Mouse (Mus musculus) embryonic facial prominence, embryonic 11.5 days (tissue): Measurements from ENCODE around the gene Fgf5. TPM values are rescaled to one million over a fixed set of nuclear protein-coding genes. Genes with fewer than 3 reads are reported as not detected.

ENCODE experiments used
- polyA plus RNA-seq: library from polyadenylated mRNA; unstranded; fragments of >200 nt; fragmentation: Nextera tagmentation; extraction: Ambion mirVana; gene quantifications from 2 replicates; pipeline ENCODE4 v1.2.1, GENCODE M21; 2014

Gene Fgf5
- polyA plus RNA-seq, 1 experiment from 2014 or later: 2.2 TPM

Other genes with a start within 250 kb of the Fgf5 start
- gene Antxr2, start 223.1 kb upstream of the Fgf5 start, polyA plus RNA-seq: 19.6 and 20.4 TPM in 2 replicates
- gene Prdm8, start 87.0 kb upstream of the Fgf5 start, polyA plus RNA-seq: 0.22 and 0.45 TPM in 2 replicates
- 0.70 and 1.5 TPM in 2 replicates for gene Cfap299, start 75.1 kb downstream of the Fgf5 start, polyA plus RNA-seq